ENCODE assay signal across 23 mouse cellular contexts in genomic region chr5:37225708-37226107, GRCm38 (mm10). TPM values are rescaled to one million over a fixed set of nuclear protein-coding genes. Genes with fewer than 3 reads are reported as not detected.
A peak's percentile ranks its signal among the peaks of the same experiment; 100 is the strongest.
DNase-seq lines count a peak whose midpoint lies in the region; ATAC-seq lines count a peak whose summit lies in the region.
"Had no signal": no experiment of that assay in that cellular context is flagged by ENCODE, and none has a peak within 500 bp of the region (broad histone marks: within the 10 kb centered on the region; RNA-seq: fewer than 3 reads in every experiment).

No protein-coding gene starts in this region.

- peak; percentile 27 for DNase-seq in adrenal gland, postnatal 14 days
- no peak for DNase-seq in adrenal gland, postnatal 25 days
- peak; percentile 13 to 43 for DNase-seq in heart, adult 18-20 months
- no peak for DNase-seq in heart, postnatal 25 days (ENCODE audit: low spot score)
- peak; percentile 56 for DNase-seq in midbrain, embryonic 11.5 days (ENCODE audit: low spot score, missing footprints)
- peak; percentile 76 for DNase-seq in brain, adult 2 months (ENCODE audit: low read depth, low spot score)
- DNase-seq in urinary bladder, postnatal 14 days (ENCODE audit: low spot score): no peak
- DNase-seq: adrenal gland, postnatal 36 days; cerebellum, adult 11 months; cerebellum, adult 9-11 months; cerebellum, postnatal 36 days; gastrocnemius, postnatal 36 days; heart, postnatal 36 days; kidney, adult 2 months; kidney, postnatal 14 days had no signal

- WGBS in midbrain, embryonic 11.5 days: 84% methylated on average over 1 of the region's 1 CpGs
- 92% methylated on average over 1 of the region's 1 CpGs for WGBS in midbrain, embryonic 16.5 days

- no peak overlapping the region for H3K4me2 ChIP-seq in midbrain, embryonic 11.5 days
- no peak overlapping the region for H3K4me2 ChIP-seq in midbrain, embryonic 16.5 days (ENCODE audit: low read length)
- H3K4me2 ChIP-seq: forebrain, embryonic 13.5 days; heart, embryonic 12.5 days; hindbrain, embryonic 12.5 days; kidney, embryonic 15.5 days had no signal

- no peaks in the 10 kb centered on the region for H3K36me3 ChIP-seq in midbrain, embryonic 11.5 days (ENCODE audit: control insufficient read depth, insufficient read depth, low read length)
- H3K36me3 ChIP-seq in midbrain, embryonic 16.5 days (ENCODE audit: control insufficient read depth, insufficient read depth, low read length): no peaks in the 10 kb centered on the region
- H3K36me3 ChIP-seq: embryonic facial prominence, embryonic 10.5 days; heart, embryonic 12.5 days; hindbrain, embryonic 12.5 days; kidney, embryonic 15.5 days had no signal

- H3K9ac ChIP-seq in midbrain, embryonic 11.5 days (ENCODE audit: low read length): no peak overlapping the region
- H3K9ac ChIP-seq in midbrain, embryonic 16.5 days (ENCODE audit: low read depth, low read length): no peak overlapping the region
- H3K9ac ChIP-seq: forebrain, embryonic 13.5 days; heart, embryonic 12.5 days; hindbrain, embryonic 12.5 days; kidney, embryonic 15.5 days had no signal

- intact Hi-C loops in heart, postnatal 25 days (cut with DNase I): no loop called here

- H3K27ac ChIP-seq in midbrain, embryonic 11.5 days (ENCODE audit: low read depth, low read length): no peak overlapping the region
- H3K27ac ChIP-seq in midbrain, embryonic 16.5 days (ENCODE audit: low read length): no peak overlapping the region
- H3K27ac ChIP-seq: embryonic facial prominence, embryonic 10.5 days; forebrain, embryonic 13.5 days; heart, adult 2 months; hindbrain, embryonic 12.5 days; kidney, embryonic 15.5 days had no signal

- no peak overlapping the region for H3K4me3 ChIP-seq in midbrain, embryonic 11.5 days (ENCODE audit: low read depth, low read length)
- H3K4me3 ChIP-seq in midbrain, embryonic 16.5 days (ENCODE audit: low read depth, low read length): no peak overlapping the region
- H3K4me3 ChIP-seq: embryonic facial prominence, embryonic 10.5 days; forebrain, embryonic 13.5 days; heart, adult 2 months; heart, embryonic 12.5 days; hindbrain, embryonic 12.5 days; kidney, embryonic 15.5 days had no signal

- no peaks in the 10 kb centered on the region for H3K27me3 ChIP-seq in midbrain, embryonic 11.5 days (ENCODE audit: control insufficient read depth, insufficient read depth, low read length)
- H3K27me3 ChIP-seq in midbrain, embryonic 16.5 days (ENCODE audit: control insufficient read depth, insufficient read depth, low read depth, low read length): no peaks in the 10 kb centered on the region

- ATAC-seq in midbrain, embryonic 11.5 days (ENCODE audit: low FRiP score): no peak
- ATAC-seq in midbrain, embryonic 16.5 days: no peak
- ATAC-seq: forebrain, embryonic 13.5 days; intestine, embryonic 16.5 days had no signal

- 0 out of 2 replicates have a peak, but pooled peaks cover 2% of the 10 kb centered on the region for H3K4me1 ChIP-seq in midbrain, embryonic 11.5 days (ENCODE audit: control insufficient read depth, insufficient read depth, low read length)
- H3K4me1 ChIP-seq in midbrain, embryonic 16.5 days (ENCODE audit: control insufficient read depth, insufficient read depth, low read length): no peaks in the 10 kb centered on the region; the same call in 1 of the 2 replicates

- no peaks in the 10 kb centered on the region for H3K9me3 ChIP-seq in midbrain, embryonic 11.5 days (ENCODE audit: control insufficient read depth, low read length)
- no peaks in the 10 kb centered on the region for H3K9me3 ChIP-seq in midbrain, embryonic 16.5 days (replicated peaks; ENCODE audit: control insufficient read depth, low read length, poor library complexity, severe bottlenecking)
- H3K9me3 ChIP-seq: embryonic facial prominence, embryonic 10.5 days; forebrain, embryonic 13.5 days; heart, embryonic 12.5 days; hindbrain, embryonic 12.5 days; kidney, embryonic 15.5 days had no signal

RNA-seq across cellular contexts. Expression of gene Crmp1, which starts 16.0 kb away (rescaled TPM):
- total RNA-seq in adrenal gland, postnatal 14 days (2021): 7.0 and 12.1 TPM in 2 replicates
- 5.0 and 9.5 TPM in 2 replicates for total RNA-seq in adrenal gland, postnatal 25 days (2021)
- total RNA-seq in heart, adult 18-20 months (2021): under 1 TPM; 0.54 to 0.99 TPM
- 1 to 10 TPM; 1.2 to 1.3 TPM for total RNA-seq in heart, postnatal 25 days (2021)
- polyA plus RNA-seq in midbrain, embryonic 11.5 days (2014; fragmentation: Nextera tagmentation; extraction: Ambion mirVana): 272 and 295 TPM in 2 replicates
- 977 and 1,010 TPM in 2 replicates for polyA plus RNA-seq in midbrain, embryonic 16.5 days (2015; fragmentation: Nextera tagmentation; extraction: Ambion mirVana)

Comparison
In these comparisons a context has a peak if more than half of its experiments do, and no peak if none do; other contexts are left out.
1. DNase-seq: peak in adrenal gland, postnatal 14 days (single experiment), heart, adult 18-20 months (2 of 2), midbrain, embryonic 11.5 days (single experiment) and brain, adult 2 months (single experiment); none in adrenal gland, postnatal 25 days (single experiment), heart, postnatal 25 days (single experiment) and urinary bladder, postnatal 14 days (single experiment).